21 mouse cellular contexts compared by ENCODE assay signal in the genomic region with DNA sequence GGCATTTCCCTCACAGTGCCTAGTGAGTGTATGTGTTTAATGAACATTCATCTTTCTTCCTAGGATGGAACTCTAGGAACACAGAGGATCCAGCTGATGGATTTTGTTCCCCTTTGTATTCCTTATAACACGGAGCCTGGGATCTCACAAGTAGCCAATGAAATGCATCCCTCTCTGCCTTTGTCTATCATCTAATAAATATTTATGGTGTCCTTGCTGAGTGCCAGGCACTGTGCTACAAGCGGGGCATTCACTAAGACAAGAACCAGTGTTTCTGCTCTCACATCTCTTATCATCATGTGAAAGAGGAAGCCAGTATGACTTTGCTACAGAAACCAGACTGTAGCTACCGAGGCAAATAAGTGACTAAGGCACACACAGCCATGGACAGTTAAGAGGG. TPM values are rescaled to one million over a fixed set of nuclear protein-coding genes. Genes with fewer than 3 reads are reported as not detected.
DNase-seq lines count a peak whose midpoint lies in the region; ATAC-seq lines count a peak whose summit lies in the region.
"Had no signal": no experiment of that assay in that cellular context is flagged by ENCODE, and none has a peak within 500 bp of the region (broad histone marks: within the 10 kb centered on the region; RNA-seq: fewer than 3 reads in every experiment).

No protein-coding gene starts in this region.

- no peak overlapping the region for H3K9ac ChIP-seq in hindbrain, embryonic 11.5 days (ENCODE audit: low read depth, low read length)
- H3K9ac ChIP-seq in hindbrain, embryonic 16.5 days (ENCODE audit: low read depth, low read length): no peak overlapping the region
- no peak overlapping the region for H3K9ac ChIP-seq in neural tube, embryonic 11.5 days (ENCODE audit: low read length)
- H3K9ac ChIP-seq in neural tube, embryonic 15.5 days (replicated peaks): no peak overlapping the region
- H3K9ac ChIP-seq in kidney, embryonic 14.5 days (ENCODE audit: low read depth, low read length): no peak overlapping the region
- H3K9ac ChIP-seq: forebrain, embryonic 13.5 days; heart, embryonic 13.5 days; limb, embryonic 12.5 days; liver, embryonic 12.5 days had no signal

- 0 out of 2 replicates have a peak overlapping the region, but pooled peaks have one; percentile 30 for H3K27ac ChIP-seq in hindbrain, embryonic 11.5 days (ENCODE audit: low read depth, low read length)
- no peak overlapping the region for H3K27ac ChIP-seq in hindbrain, embryonic 16.5 days (ENCODE audit: low read depth, low read length)
- no peak overlapping the region for H3K27ac ChIP-seq in neural tube, embryonic 11.5 days (ENCODE audit: low read depth, low read length)
- H3K27ac ChIP-seq in neural tube, embryonic 15.5 days (replicated peaks): no peak overlapping the region
- H3K27ac ChIP-seq in kidney, embryonic 14.5 days (ENCODE audit: low read depth, low read length): no peak overlapping the region
- H3K27ac ChIP-seq: forebrain, embryonic 13.5 days; limb, embryonic 12.5 days; liver, embryonic 12.5 days; stomach, postnatal 0 days had no signal

- no peak overlapping the region for H3K4me2 ChIP-seq in hindbrain, embryonic 11.5 days (replicated peaks; ENCODE audit: low read depth, low read length)
- H3K4me2 ChIP-seq in hindbrain, embryonic 16.5 days (ENCODE audit: low read length): no peak overlapping the region
- H3K4me2 ChIP-seq in neural tube, embryonic 11.5 days (ENCODE audit: low read depth): no peak overlapping the region
- no peak overlapping the region for H3K4me2 ChIP-seq in neural tube, embryonic 15.5 days
- H3K4me2 ChIP-seq in kidney, embryonic 14.5 days (replicated peaks; ENCODE audit: low read depth, low read length): no peak overlapping the region
- H3K4me2 ChIP-seq: forebrain, embryonic 13.5 days; heart, embryonic 13.5 days; limb, embryonic 12.5 days; liver, embryonic 12.5 days had no signal

- WGBS in hindbrain, embryonic 11.5 days: 44% methylated on average over 3 of the region's 3 CpGs
- WGBS in hindbrain, embryonic 16.5 days: 18% methylated on average over 3 of the region's 3 CpGs
- WGBS in neural tube, embryonic 11.5 days: 50% methylated on average over 3 of the region's 3 CpGs
- WGBS in neural tube, embryonic 15.5 days: 19% methylated on average over 3 of the region's 3 CpGs
- WGBS in kidney, embryonic 14.5 days: 74% methylated on average over 3 of the region's 3 CpGs

- H3K4me3 ChIP-seq in hindbrain, embryonic 11.5 days (ENCODE audit: low read depth, low read length): no peak overlapping the region
- no peak overlapping the region for H3K4me3 ChIP-seq in hindbrain, embryonic 16.5 days (ENCODE audit: low read length)
- H3K4me3 ChIP-seq in neural tube, embryonic 11.5 days (ENCODE audit: low read depth, low read length): no peak overlapping the region
- H3K4me3 ChIP-seq in neural tube, embryonic 15.5 days (replicated peaks): no peak overlapping the region
- H3K4me3 ChIP-seq in kidney, embryonic 14.5 days (ENCODE audit: low read length): no peak overlapping the region
- H3K4me3 ChIP-seq: forebrain, embryonic 13.5 days; heart, embryonic 13.5 days; limb, embryonic 12.5 days; liver, embryonic 12.5 days had no signal

- H3K36me3 ChIP-seq in hindbrain, embryonic 11.5 days (ENCODE audit: control insufficient read depth, insufficient read depth, low read length): no peaks in the 10 kb centered on the region
- no peaks in the 10 kb centered on the region for H3K36me3 ChIP-seq in hindbrain, embryonic 16.5 days (ENCODE audit: control insufficient read depth, insufficient read depth, low read length)
- no peaks in the 10 kb centered on the region for H3K36me3 ChIP-seq in neural tube, embryonic 11.5 days (ENCODE audit: control insufficient read depth, insufficient read depth, low read length)
- H3K36me3 ChIP-seq in neural tube, embryonic 15.5 days: no peaks in the 10 kb centered on the region
- no peaks in the 10 kb centered on the region for H3K36me3 ChIP-seq in kidney, embryonic 14.5 days (ENCODE audit: control insufficient read depth, insufficient read depth, low read length)
- H3K36me3 ChIP-seq: heart, embryonic 13.5 days; limb, embryonic 12.5 days; liver, embryonic 12.5 days had no signal

- H3K9me3 ChIP-seq in hindbrain, embryonic 11.5 days (ENCODE audit: control insufficient read depth, low read length): no peaks in the 10 kb centered on the region
- no peaks in the 10 kb centered on the region for H3K9me3 ChIP-seq in hindbrain, embryonic 16.5 days (ENCODE audit: control insufficient read depth, low read length)
- H3K9me3 ChIP-seq in neural tube, embryonic 11.5 days (ENCODE audit: control insufficient read depth, low read length): no peaks in the 10 kb centered on the region
- no peaks in the 10 kb centered on the region for H3K9me3 ChIP-seq in neural tube, embryonic 15.5 days (replicated peaks)
- no peaks in the 10 kb centered on the region for H3K9me3 ChIP-seq in kidney, embryonic 14.5 days (ENCODE audit: control insufficient read depth, low read length)
- H3K9me3 ChIP-seq: forebrain, embryonic 13.5 days; heart, embryonic 13.5 days; limb, embryonic 12.5 days; liver, embryonic 12.5 days had no signal

- peak; percentile 79 for ATAC-seq in hindbrain, embryonic 11.5 days (ENCODE audit: low FRiP score)
- no peak for ATAC-seq in hindbrain, embryonic 16.5 days
- peak; percentile 38; the same call in 1 of the 2 replicates for ATAC-seq in neural tube, embryonic 11.5 days (ENCODE audit: insufficient read depth, low FRiP score, low TSS enrichment)
- no peak for ATAC-seq in neural tube, embryonic 15.5 days (ENCODE audit: low FRiP score)
- peak; percentile 46 for ATAC-seq in granulocyte monocyte progenitor cell, adult 5-6 weeks (replicated peaks; ENCODE audit: poor library complexity, severe bottlenecking)
- no peak for ATAC-seq in kidney, embryonic 14.5 days (ENCODE audit: low FRiP score, low TSS enrichment)
- ATAC-seq in cerebellum, adult (ENCODE audit: insufficient number of reproducible peaks, low FRiP score, low TSS enrichment): no peak
- ATAC-seq: activated CD4-positive, CD25-positive, alpha-beta regulatory T cell, adult 4 months; forebrain, embryonic 13.5 days; inflammation-experienced regulatory T-cells, adult 6 months; liver, embryonic 12.5 days had no signal

- peaks cover 2% of the 10 kb centered on the region; the same call in 1 of the 2 replicates for H3K27me3 ChIP-seq in hindbrain, embryonic 11.5 days (ENCODE audit: control insufficient read depth, insufficient read depth, low read length)
- H3K27me3 ChIP-seq in hindbrain, embryonic 16.5 days (replicated peaks; ENCODE audit: control insufficient read depth, insufficient read depth, low read length): no peaks in the 10 kb centered on the region
- H3K27me3 ChIP-seq in neural tube, embryonic 11.5 days (ENCODE audit: control insufficient read depth, insufficient read depth, low read length): 0 out of 2 replicates have a peak, but pooled peaks cover 3% of the 10 kb centered on the region
- no peaks in the 10 kb centered on the region for H3K27me3 ChIP-seq in neural tube, embryonic 15.5 days (replicated peaks)
- H3K27me3 ChIP-seq in kidney, embryonic 14.5 days (ENCODE audit: control insufficient read depth, insufficient read depth, low read length): no peaks in the 10 kb centered on the region
- H3K27me3 ChIP-seq: limb, embryonic 12.5 days had no signal

- no peaks in the 10 kb centered on the region for H3K4me1 ChIP-seq in hindbrain, embryonic 11.5 days (replicated peaks; ENCODE audit: control insufficient read depth, insufficient read depth, low read length)
- H3K4me1 ChIP-seq in hindbrain, embryonic 16.5 days (ENCODE audit: control insufficient read depth, insufficient read depth, low read depth, low read length): peaks cover 16% of the 10 kb centered on the region
- peaks cover 13% of the 10 kb centered on the region; the same call in 1 of the 2 replicates for H3K4me1 ChIP-seq in neural tube, embryonic 11.5 days (ENCODE audit: control insufficient read depth, insufficient read depth, low read length)
- peaks cover 16% of the 10 kb centered on the region for H3K4me1 ChIP-seq in neural tube, embryonic 15.5 days
- H3K4me1 ChIP-seq in kidney, embryonic 14.5 days (ENCODE audit: control insufficient read depth, insufficient read depth, low read length): peaks cover 6% of the 10 kb centered on the region; the same call in 1 of the 2 replicates

- peak; percentile 35 for DNase-seq in hindbrain, embryonic 11.5 days (ENCODE audit: low spot score)
- no peak for DNase-seq in neural tube, embryonic 11.5 days (ENCODE audit: low spot score)
- DNase-seq: adrenal gland, postnatal 10 days; cerebellum, adult 18-20 months; gastrocnemius, postnatal 36 days; kidney, adult 8-10 months; kidney, postnatal 36 days; lung, adult 2 months had no signal

RNA-seq across cellular contexts. Expression of gene Plekhh2, which starts 3.0 kb away (rescaled TPM):
- polyA plus RNA-seq in hindbrain, embryonic 11.5 days (2014; fragmentation: Nextera tagmentation; extraction: Ambion mirVana): 2.3 and 3.4 TPM in 2 replicates
- 1.2 and 2.1 TPM in 2 replicates for polyA plus RNA-seq in hindbrain, embryonic 16.5 days (2015; fragmentation: Nextera tagmentation; extraction: Ambion mirVana)
- 4.2 and 5.2 TPM in 2 replicates for polyA plus RNA-seq in neural tube, embryonic 11.5 days (2014; fragmentation: Nextera tagmentation; extraction: Ambion mirVana)
- polyA plus RNA-seq in neural tube, embryonic 15.5 days (2015; fragmentation: Nextera tagmentation; extraction: Ambion mirVana): 1.7 and 2.3 TPM in 2 replicates
- 0.32 and 0.43 TPM in 2 replicates for total RNA-seq in granulocyte monocyte progenitor cell, adult 5-6 weeks (2014; fragmentation: Nextera tagmentation)
- 0.43 TPM in 1 of 2 replicates, not detected in the other for total RNA-seq in granulocyte monocyte progenitor cell, adult 5-6 weeks (2017)
- 10.3 and 13.9 TPM in 2 replicates for polyA plus RNA-seq in kidney, embryonic 14.5 days (2014; fragmentation: Nextera tagmentation; extraction: Ambion mirVana)
- total RNA-seq: megakaryocyte-erythroid progenitor cell, adult 5-6 weeks had no signal
- polyA plus RNA-seq: inflammation-experienced regulatory T-cells, adult 6 months had no signal

RNA-seq across cellular contexts. Expression of gene Thada, which starts 42.7 kb away (rescaled TPM):
- 7.9 and 13.1 TPM in 2 replicates for polyA plus RNA-seq in hindbrain, embryonic 11.5 days (2014; fragmentation: Nextera tagmentation; extraction: Ambion mirVana)
- 5.1 and 6.8 TPM in 2 replicates for polyA plus RNA-seq in hindbrain, embryonic 16.5 days (2015; fragmentation: Nextera tagmentation; extraction: Ambion mirVana)
- polyA plus RNA-seq in neural tube, embryonic 11.5 days (2014; fragmentation: Nextera tagmentation; extraction: Ambion mirVana): 10.0 and 10.9 TPM in 2 replicates
- 5.2 and 7.0 TPM in 2 replicates for polyA plus RNA-seq in neural tube, embryonic 15.5 days (2015; fragmentation: Nextera tagmentation; extraction: Ambion mirVana)
- 39.3 and 40.6 TPM in 2 replicates for total RNA-seq in granulocyte monocyte progenitor cell, adult 5-6 weeks (2014; fragmentation: Nextera tagmentation)
- total RNA-seq in granulocyte monocyte progenitor cell, adult 5-6 weeks (2017): 37.6 and 43.8 TPM in 2 replicates
- 8.5 and 15.8 TPM in 2 replicates for polyA plus RNA-seq in kidney, embryonic 14.5 days (2014; fragmentation: Nextera tagmentation; extraction: Ambion mirVana)

Comparison
In these comparisons a context has a peak if more than half of its experiments do, and no peak if none do; other contexts are left out.
1. ATAC-seq: peak in hindbrain, embryonic 11.5 days (single experiment), neural tube, embryonic 11.5 days (single experiment) and granulocyte monocyte progenitor cell, adult 5-6 weeks (single experiment); none in hindbrain, embryonic 16.5 days (single experiment), neural tube, embryonic 15.5 days (single experiment), kidney, embryonic 14.5 days (single experiment) and cerebellum, adult (single experiment).